Mouse (Mus musculus) lung, postnatal 14 days (tissue): Measurements from ENCODE around the gene Sp2.

Source experiments
- DNase-seq: peaks from one replicate; pipeline ENCODE4 v3.0.0; 2021

Gene Sp2

GRCm38 (mm10) chr11:96937549-96938425 lies 45.0 kb downstream of the Sp2 start:
- peak; percentile 73 for DNase-seq

DNA sequence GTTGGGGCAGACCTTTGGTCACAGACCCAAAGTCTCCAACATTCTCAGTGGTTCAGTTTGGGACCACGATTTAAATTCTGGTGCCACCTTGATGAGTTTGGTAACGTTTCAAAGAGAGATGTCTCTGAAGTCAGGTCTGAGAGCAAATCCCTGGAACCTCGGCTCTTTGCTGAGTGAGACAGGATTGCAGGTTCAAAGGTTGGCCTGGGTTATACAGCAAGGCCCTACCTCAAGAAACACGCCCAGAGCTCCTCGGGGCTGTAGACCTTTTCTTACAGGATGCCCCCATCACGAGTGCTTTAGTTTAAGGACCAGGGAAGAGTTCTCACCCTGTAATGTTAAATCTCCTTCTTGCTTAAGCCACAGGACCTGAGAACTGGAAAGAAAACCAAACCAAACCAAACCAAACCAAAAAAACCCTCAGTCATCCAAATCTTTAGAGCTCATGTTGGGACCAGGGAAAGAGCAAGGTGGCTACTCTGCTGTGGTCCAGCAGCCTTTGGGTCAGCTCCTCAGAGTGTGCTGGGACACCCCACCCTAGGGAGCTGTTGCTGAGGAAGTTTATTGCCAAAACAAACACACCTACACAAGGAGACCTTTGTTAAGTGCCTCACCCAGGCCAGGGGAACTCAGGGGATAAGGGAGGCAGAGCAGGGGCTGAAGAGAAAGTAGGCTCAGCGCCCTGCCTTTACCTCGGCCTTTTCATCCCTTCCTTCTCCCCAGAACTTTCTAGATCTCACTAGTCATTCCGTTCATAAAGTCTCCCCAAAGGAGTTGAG lies 46.7 kb downstream of the Sp2 start:
- DNase-seq = no peak

DNA sequence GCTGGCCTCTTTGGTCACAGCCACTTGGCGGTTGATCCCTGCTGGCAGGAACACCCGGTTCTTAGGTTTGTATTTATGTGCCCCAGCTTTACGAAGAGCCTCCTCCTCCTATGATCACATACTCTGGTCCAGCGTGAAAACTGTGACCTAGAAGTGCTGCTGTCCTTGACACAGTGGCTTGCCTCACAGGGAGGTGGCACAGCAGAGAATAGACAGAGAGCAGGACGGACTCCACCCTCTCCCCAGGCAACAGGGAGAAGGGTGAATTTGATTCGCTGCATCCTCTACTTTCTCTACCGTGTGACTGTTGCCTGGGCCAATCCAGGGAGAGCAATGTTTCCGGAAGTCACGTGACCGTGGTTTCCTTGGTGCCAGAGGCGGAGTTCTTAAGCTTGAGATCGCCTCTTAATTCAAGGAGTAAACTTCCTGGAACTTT lies 47.8 kb downstream of the Sp2 start:
- DNase-seq = peak; percentile 79

- no peak for DNase-seq
Observed at GRCm38 (mm10) chr11:96933562-96934276, 49.0 kb downstream of the Sp2 start.

DNA sequence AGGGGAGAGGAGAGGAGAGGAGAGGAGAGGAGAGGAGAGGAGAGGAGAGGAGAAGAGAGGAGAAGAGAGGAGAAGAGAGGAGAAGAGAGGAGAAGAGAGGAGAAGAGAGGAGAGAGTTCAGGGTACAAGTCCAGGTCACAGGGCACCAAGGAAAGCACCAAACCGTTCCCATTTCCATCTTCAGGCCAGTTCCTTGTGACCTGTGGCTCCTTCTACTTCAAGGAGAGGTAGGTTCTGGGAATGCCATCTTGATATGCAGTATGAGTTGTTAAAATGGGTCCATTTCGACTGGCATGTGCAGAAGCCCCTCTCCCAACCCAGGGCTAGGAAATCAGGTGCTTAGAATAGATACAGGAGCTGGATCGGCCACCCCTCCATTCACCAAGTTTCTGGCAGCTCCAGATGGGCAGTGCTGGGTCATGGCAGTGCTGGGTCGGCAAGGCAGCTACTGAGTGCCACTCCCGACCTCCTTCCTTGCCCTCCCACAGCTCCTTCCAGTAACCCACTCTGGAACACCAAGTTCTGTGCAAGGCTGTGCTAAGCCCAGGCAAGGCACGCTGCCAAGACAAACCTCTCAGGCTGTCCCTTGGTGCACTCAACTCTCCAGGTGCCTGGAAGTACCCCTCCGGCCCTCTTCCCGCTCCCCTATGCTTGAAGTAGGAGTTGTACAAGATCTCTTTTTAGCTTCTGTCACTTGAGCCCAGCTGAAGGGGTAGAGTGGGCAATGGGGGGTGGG lies 51.3 kb downstream of the Sp2 start:
- peak; percentile 88 for DNase-seq

DNA sequence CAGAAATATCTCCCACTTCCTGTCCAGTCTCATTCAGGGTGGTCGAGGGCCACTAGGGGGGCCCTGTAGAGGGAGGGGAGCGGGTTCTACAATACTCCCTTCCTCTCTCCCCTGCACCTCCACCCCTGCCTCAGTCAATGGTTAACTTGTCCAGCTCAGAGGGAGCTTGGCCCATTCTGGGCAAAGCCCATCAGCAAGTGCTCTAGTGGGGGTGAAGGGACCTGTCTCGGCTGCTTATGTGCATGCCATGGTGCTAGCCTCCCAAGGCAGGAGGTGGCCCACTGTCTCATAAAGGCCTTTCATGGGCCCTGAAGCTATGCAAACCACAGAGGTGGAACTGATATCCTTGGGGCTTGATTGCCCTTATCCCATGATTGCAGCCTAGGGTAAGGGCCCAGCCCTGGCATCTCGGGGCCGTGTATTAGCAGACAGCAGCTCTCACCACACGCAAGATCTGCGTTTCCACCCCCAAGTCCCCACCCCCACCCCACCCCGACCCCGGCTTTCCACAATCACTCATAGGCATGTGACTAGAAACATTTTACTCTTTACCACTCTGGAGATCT lies 52.9 kb downstream of the Sp2 start:
- DNase-seq = no peak

DNA sequence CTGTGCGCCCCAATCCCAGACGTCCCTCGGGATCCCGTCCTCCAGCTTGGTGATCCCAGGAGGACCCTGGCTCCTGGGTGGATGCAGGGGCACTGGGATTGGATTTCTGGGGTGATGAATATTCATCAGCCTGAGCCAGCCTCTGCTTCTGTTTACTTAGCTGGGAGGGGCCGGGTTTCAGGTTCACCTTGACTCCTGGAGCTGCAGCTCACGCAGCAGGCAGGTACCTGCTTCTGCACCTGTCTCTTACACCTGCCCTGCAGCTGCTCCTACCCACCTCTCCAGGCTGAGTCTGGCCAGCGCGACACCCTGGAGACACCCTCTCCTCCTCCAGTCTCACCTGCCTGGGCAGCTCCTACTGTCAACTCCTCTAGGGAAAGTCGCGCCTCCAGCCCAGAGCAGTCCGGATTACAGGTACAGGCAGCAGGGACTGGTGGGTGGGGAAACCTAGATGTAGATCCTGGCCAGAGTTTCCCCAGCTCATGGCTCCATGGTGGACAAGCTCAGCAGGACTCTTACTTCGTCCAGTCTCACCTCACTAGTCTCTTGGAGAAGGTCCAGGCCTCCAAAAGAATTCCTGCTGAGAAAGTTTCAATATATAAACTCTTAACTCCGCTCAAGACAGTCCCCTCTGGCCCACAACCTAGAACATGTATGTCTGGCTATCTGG lies 53.5 kb downstream of the Sp2 start:
- DNase-seq = peak; percentile 66

DNA sequence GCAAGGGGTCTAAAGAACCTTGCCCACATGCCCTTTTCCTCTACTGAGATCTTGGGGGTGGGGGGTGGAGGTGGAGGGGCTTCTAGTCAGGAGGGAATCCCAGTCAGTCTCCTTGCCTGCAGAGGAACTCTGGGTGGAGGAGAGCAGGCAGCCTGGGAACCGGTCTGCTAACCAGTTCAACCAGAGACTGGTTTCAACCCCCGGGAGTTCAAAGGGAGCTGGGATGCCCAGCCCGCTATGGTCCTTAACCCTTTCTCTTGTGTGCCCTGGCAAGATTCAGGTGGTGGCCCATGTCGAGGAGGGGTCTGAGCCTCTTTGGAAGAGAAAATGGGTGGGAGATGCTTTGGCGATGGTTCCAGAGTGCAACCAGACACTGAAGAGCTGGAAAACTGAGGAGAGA lies 54.1 kb downstream of the Sp2 start:
- DNase-seq = no peak

DNA sequence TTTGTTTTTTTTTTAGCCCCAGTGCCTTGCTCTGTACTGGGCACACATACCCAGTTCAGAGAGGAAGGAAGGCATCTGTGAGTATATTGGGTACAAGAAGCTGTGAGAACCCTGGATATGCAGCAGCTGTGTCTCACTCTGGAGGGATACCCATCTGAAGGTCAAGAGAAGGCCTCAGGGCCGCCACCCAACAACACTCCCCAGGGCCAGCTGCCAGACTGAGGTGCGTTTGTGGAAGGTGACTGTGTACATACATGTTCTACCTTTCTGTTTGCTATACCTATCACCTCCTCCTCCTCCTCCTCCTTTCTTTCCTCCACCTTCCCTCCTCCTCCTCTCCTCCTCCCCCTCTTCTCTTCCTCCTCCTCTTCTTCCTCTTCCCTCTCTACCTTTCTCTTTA lies 54.7 kb downstream of the Sp2 start, which contains the start of gene Prr15l:
Gene Prr15l (plus strand): TSS at position 17 of the 400 bp plus-strand sequence.
- DNase-seq = no peak

DNA sequence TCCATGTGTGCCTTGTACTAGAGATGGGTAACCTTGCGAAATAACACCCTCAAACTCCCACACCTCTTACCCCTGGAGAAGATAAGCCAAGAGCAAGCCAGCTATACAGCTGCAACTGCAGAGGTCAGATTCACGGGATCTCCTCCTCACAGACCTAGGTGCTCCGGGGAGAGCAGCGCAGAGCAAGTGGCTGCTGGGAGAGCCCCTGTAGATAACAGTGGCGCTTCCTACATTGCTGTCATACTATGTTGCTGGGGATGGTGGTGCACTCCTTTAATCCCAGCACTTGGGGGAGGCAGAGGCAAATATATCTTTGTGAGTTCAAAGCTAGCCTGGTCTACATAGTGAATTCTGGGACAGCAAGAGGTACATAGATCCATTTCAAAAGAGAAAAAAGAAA lies 56.2 kb downstream of the Sp2 start:
- no peak for DNase-seq

GRCm38 (mm10) chr11:96925469-96926148 lies 57.1 kb downstream of the Sp2 start:
- no peak for DNase-seq

DNA sequence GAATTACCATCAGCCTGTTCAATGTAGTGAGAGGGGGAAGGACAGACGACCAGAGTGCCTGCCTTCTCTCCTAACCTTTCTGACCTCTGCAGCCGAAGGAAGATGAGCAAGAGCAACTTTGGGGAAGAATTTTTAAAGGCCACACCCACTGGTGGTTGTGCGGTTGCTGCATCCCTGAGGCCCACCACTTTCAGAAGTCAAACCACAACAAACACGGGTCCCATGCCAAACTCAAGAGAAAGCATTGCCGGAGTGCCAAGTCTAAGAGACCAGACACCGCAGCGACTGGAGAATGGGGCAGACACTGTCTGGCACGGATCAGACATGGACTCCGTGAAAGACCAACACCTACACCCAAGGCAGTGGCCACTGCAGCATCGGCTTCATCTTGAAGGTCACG lies 57.9 kb downstream of the Sp2 start:
- no peak for DNase-seq

- DNase-seq = no peak
Observed at GRCm38 (mm10) chr11:96919003-96919402, 63.8 kb downstream of the Sp2 start.

- no peak for DNase-seq
Observed at GRCm38 (mm10) chr11:96917415-96917814, 65.3 kb downstream of the Sp2 start.

DNA sequence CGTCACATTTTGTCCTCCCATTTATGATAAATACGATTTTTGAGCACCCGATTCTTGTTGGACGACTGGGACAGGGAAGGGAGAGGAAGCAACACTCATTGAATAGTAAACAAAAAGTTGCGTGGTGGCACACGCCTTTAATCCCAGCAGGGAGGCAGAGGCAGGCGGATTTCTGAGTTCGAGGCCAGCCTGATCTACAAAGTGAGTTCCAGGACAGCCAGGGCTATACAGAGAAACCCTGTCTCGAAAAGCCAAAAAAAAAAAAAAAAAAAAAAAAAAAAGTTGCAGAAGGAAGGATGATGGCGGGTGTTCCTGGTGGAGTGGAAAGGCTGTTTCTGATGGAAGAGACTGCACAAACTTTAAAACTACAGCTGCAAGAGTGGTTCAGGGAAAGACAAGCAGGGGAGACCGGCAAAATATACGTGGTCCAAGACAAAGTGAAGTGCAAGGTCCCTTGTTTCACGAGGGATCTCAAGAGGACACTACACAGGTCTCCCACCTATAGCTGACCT lies 65.8 kb downstream of the Sp2 start:
- no peak for DNase-seq

DNA sequence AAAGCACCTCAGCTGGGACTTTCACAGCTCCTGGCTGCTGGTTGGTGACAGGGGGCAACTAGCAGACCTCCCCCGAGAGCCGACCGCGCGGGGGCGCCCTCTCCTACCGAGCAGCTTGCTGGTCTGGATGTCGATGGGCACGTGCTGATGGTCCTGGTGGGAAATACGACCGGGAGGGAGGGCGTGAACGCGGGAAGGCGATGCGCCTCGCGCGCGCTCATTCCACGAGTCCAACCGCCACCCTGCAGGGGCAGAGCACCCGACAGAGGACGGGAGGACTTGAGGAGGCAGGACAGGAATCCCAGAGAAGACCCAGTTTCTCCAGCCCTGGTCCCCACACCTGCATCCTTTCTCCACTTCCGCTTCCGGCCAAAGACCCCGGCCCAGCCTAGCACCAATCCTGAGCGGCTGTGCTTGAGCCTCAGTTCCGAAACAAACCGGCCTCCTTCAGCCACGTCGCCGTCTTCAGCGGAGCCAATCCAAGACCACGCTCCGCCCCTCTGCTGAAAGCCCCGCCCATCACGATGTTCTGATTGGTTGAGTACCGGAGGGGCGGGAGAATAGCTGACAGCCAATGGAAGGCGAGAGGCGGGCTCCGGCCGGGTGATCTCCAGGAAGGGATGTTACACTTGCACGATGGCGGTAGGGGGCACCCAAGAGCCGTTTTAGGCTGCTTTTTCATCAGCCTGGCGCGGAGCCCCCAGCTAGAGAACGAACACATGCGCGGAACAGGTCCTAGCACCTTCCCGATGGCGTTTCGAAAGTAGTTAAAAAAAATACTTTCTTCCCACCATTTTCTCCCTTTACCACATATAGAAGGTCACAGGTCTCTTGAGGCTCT lies 66.5 kb downstream of the Sp2 start, which contains the start of gene Cdk5rap3:
Gene Cdk5rap3 (minus strand): TSS at position 453 of the 841 bp plus-strand sequence.
- DNase-seq = peak; percentile 99

GRCm38 (mm10) chr11:96912682-96913081 lies 70.1 kb downstream of the Sp2 start:
- DNase-seq = no peak

DNA sequence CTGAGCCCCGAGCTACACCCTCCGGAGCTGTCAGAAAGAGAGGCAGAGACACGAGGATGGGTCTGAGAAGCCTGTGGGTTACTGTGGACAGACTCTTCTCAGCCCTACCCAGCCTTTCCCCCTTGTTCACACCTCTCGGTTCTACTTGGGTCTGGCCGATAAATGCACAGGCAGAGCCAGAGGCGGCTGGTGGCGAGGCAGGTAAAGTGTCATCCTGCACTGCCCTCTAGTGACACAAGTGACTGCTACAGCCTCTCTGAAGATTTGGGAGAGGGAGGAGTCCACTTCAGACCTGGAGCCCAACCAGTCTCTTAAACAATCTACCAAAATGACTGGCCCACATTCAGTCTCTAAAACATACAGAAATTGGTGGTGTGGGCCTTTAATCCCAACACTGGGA lies 72.8 kb downstream of the Sp2 start:
- DNase-seq = peak; percentile 79

GRCm38 (mm10) chr11:96908594-96908993 lies 74.2 kb downstream of the Sp2 start:
- no peak for DNase-seq
